Mouse (Mus musculus) cerebellum, adult 11-12 months (tissue): Measurements from ENCODE around the gene Hs3st5.
A peak's percentile ranks its signal among the peaks of the same experiment; 100 is the strongest.
"Not testable (repeated sequence)": the region's sequence is repeated elsewhere in the genome, so short reads cannot be mapped to it uniquely, and the experiment has no call there.

Experiments
- DNase-seq: peaks from one replicate; pipeline ENCODE4 v3.0.0; 2022

Gene Hs3st5

DNA sequence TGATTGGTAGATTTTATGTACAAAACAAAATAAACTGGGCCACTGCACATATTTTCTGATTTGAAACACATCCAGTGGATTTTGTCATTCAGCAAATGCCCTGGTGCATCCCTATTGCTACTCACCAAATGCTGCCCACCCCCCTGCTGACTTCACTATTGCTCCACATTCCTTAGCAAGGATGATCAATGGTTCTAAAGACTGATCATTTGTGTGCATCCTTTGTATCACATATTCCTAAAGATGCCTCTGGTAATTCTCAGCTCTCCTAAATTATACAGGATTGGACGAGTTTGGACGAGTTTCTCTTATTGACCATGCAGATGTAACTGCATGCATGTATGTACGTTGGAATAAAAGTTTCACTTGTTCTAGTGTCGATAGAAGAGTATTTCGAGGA, 52.1 kb downstream of the Hs3st5 start:
- DNase-seq: no peak

DNA sequence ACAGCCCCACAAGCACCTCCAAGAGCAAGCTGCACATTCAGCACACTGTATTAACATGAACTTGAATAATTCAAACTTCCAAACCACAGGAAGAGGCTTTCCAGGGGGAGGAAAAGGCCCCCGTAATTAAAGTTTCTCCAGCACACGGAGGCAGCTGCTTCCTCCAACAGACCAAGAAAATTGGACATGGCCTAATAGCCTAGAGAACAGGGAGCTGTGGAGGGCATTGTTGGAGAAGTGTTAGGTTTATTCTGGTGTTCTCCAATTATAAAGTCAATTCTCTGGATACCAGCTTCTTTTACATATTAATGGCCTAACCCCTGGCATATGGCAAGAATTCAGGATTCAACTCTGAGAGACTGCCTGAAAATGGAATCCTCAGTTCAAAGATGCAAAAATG, 60.6 kb downstream of the Hs3st5 start:
- DNase-seq: no peak

DNA sequence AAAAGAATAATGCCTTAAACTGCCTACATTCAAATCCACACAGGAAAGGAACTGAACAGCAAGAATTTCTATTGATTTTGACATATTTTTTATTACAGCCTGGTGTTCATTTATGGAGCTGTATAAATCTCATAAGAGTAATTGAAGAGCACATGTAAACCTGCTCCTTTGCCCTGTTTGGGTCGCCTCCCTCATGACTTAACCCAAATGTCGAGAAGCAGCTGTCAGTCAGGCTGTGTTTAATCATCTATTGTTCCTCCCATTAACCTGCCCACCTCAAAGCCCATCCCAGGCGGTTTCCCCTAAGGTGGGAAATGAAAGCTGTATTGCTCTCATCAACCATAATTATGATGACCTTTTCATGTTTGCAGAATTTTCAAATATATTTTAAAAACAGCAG, 65.9 kb downstream of the Hs3st5 start:
- no peak for DNase-seq

DNA sequence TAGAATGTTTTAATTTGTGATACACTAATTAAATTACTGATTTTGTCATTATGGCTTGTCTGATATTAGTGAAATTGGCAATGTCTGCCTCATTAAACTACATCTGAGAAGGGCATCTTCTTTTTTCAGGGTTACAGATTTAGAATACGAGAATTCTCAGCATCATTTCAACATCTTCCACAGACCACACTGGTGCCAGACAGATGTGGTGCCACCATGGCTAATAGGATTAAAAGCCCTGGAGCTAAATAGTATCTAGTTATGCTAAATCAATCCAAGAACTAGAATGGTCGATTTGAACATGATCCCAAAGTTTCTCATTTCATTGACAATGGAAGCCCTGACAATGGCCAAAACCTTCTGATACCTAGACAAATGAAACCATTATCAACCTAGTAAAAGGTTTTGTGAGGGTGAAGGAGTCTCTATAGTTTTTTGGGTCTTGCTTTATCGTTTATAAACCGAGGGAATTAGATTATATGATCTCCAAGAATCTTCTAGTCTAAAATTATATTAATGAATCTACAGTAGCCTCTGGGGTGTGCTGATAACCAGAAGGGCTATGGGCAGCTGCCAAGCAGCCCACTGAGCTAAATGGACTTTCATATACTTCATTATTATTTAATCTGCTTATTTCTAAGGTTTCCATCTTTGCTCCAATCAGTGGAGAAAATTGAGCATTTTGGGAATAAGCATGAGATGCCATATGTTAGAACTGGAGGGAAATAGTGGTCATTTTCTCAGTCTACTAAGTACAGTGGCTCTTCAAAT, 71.9 kb downstream of the Hs3st5 start:
- no peak for DNase-seq

DNA sequence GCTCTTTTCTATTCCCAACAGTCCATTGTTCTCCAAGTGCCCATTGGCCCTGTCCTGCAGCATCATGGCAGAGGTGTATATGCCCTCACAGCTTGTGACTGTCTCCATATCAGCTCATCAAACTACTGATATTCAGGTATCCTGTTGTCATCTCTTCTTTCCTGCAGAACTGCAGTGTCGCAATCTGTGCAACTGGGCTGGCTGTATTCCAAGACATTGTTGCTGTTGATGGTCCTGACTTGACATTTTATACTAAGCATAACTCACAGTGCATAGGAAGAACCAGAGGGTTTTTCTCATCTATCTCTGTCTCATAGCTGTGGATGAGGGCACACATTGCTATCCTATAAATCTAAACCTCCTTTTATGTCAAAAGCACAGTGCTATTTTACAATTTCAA, 103.8 kb downstream of the Hs3st5 start:
- DNase-seq: no peak

DNA sequence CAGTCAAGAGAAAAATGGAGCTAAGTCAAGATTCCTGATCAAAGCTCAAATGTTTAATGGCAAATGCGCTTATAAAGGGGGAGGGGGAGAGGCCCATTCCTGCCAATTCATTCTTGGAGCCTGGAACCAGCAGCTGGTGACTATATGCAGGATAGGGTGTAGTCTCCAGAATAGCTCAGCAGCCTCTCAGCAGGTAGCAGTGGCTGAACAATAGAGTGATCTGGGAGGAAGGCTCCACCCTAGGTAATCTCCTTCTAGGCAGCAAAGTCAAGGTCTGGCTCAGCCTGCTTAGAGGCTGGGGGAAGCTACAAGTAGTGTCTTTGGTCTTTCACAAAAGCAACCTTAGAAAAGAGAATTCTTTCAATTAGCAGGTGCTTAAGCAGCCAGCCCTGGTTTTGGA, 104.8 kb downstream of the Hs3st5 start:
- not testable (repeated sequence) for DNase-seq

DNA sequence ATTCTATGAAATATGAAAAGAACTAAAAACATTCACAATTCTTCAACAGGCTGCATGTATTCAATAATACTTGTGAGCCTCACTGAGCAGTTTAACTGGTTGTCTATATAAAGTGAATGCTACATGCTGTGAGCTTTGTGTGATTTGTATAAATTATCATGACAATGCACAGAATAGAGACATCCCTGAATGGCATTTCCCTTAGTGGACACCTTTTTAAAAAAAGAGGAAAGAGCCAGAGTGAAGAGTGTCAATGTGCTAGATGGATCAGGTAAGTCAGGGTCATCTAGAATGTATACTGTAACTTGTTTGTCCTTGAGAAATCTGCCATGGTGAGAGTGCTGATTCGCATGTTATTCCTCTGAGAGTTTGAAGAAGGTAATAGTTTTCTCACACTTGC, 116.4 kb downstream of the Hs3st5 start:
- no peak for DNase-seq

DNA sequence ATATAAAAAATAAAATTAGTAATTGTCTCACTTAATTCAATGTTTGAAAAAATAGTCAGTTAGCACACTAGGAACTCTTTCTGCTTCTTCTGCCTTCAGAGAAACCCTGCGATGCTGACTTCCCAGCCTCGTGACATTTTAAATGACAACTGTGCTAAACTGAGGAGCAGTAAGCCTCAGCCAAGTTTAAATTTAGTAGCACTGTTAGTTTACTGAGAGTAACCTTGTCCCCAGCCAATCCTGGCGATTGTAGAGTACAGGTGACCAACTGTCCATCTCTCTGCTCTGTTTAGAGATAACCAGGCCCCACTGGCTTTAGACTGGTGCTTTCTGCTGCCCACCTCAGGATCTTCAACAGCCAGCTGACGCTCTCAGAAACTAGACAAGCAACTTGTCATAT, 121.3 kb downstream of the Hs3st5 start:
- no peak for DNase-seq

DNA sequence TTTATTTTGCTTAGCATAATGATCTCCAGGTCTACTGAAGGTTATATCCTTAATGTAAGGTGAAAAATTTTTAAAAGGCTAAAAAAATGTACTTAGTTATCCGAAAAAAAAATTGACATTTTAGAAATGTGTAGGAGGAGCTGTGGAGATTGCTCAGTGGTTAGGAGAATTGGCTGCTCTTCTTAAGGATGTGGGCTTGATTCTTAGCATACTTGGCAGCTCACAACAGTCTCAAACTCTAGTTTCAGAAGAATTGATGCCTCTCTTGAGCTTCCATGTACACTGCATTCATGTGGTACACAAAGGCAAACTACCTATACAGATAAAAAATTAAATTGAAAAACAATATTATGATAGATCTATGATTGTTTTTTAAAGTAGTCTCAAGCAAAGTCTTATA, 125.1 kb downstream of the Hs3st5 start:
- no peak for DNase-seq

DNA sequence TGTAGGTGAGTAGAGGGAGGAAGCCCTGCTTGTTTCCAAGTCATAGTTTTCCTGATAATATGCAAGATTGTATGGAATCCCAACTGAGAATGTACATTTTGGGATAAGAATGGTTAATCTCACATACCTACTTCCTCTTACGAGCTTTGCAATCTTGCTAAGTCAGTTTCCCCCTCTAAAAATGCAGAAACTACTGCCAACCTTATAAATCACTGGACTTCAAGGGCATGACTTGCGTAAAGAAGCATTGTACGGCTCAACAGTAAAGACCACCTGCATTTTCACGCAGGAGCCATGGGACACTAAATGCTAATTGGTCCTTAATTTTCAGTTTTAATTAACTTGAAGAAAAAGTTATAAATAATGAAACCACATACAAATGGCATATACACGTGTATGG, 144.0 kb downstream of the Hs3st5 start:
- DNase-seq: no peak

DNA sequence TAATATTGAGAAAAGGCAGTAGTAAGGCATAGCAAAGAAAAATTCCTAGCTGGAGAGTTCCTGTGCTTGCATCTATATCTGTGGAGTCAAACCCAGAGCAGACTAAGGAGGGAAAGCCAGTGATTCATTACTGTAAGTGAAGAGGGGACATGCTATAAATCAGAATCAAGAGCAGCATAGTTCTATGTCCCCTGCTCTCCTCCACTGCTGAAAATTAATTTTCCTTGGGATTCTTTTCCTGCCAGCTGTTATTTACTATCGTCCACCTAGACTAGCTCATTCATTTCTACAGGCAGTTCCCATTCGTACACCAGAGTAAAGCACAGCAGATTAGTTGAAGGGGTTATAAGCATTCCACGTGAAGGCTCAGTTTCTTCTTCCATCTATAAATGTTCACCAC, 207.4 kb downstream of the Hs3st5 start:
- no peak for DNase-seq

DNA sequence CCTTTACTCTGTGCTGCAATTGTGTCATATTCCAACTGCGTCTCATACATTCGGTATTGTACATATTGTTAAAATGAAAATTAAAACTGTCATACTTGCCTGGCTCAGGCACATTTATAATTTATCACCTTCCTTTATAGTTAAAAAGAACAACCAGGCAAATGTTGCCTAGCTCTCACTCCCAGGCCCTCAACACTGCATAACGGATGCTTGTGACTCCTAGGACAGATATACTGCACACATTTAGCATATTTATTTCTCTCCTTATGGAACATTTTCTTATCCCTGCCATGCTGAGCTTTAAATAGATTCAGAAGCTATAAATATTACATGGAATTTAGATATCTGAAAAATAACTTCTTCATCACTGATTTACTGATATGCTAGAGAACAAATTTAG, 219.6 kb downstream of the Hs3st5 start:
- no peak for DNase-seq

DNA sequence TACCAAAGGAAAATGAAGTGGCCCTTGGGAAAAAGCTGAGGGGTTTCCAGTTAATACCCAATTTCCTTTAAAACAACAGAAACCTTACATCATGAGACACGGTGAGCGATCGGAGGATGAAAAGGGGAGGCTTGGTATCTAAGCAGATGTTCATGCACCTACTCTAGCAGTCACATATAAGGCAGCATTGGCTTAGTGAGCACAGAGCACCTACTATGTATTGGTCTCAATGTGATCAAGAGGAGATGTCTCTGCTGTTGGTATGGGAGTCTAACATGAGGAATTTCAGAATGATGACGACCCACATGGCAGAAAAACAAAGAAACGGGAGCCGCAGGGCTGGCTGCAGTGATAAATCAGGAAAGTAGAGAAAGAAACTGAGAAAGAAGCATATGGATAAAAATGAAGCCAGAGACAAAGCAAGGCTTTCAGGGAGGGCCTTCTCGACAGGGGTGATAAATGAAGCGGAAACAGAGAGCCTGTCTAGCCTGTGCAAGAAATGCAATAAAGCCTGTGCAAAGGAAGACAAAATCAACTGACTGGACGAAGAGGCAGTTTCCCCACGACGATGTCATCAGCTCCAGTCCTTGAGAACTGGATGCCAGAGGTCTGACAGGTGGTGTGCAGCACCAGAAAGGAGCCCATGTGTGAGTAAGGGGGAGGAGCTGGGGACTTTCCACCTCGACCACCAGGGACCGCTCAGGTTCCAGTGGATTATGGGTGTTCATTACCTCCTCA, 222.9 kb downstream of the Hs3st5 start:
- peak; percentile 14 for DNase-seq

DNA sequence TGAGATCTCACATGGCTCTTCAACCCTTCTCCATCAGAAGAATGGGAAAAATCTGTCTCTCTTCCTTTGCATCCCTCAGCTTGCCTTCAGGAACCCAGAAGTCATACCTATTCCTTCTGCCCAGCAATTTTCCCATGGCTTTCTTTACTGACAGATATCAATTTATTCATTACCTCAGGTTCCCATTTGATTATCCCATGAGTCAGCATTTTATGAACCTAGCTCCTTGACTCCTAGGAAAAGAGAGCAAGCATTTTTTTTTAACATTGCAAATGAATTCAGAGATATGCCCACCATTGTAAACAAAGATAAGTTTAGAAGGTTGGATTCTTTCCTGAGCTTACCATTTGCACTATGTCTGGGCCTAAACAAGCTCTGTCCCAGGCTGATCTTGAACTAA, 232.8 kb downstream of the Hs3st5 start:
- no peak for DNase-seq

DNA sequence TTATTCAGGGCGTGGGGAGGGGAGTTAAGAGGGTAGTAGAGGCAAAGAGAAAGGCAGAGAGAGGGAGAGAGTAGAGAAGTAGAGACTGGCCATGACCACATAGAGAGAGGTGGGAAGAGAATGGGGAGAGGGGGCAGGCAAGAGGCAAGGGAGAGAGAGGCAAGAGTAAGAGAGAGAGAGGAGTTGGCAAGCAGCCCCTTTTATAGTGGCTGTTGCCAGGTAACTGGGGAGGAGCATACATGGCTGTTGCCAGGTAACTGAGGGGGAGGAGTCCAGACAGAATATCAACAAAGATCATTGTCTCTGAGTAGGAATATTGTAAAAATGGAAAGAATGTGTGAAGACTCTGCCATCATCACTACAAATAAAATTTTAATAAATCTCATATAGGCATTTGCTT, 243.4 kb downstream of the Hs3st5 start:
- DNase-seq: no peak

DNA sequence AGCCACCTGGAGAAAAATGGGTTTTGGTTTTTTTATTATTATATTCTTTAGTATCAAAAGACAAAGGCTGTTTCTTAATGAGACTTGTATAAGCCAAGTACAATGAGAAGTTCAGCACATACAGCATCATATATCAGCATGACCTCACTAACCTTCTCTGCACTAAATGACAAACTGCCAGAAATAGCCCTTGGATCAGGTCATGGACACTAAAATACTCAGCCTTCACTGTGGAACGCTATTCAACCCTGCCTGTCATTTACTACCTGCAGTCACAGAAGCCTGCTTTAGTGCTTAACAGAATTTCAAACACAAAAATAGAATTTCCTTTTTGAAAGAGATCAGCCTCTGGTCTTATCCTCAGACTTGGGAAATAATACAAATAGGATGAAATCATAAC, 247.9 kb downstream of the Hs3st5 start:
- no peak for DNase-seq

DNA sequence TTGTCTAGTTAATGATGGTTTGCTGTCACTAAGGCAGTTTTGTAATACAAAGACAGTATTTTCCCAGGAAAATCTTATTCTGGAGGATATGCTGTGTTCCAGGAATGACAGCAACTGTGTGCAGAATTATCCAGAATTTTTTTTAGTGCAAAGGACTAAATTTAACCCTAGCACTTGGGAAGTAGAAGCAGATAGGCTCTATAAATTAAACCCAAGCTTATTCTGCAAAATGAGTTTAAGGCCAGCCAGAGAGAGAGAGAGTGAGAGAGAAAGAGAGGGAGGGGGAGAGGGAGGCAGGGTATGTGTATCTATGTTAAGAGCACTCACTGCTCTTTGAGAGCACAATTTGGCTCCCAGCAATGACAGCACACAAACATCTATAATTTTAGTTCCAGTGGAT, 267.0 kb downstream of the Hs3st5 start:
- no peak for DNase-seq

DNA sequence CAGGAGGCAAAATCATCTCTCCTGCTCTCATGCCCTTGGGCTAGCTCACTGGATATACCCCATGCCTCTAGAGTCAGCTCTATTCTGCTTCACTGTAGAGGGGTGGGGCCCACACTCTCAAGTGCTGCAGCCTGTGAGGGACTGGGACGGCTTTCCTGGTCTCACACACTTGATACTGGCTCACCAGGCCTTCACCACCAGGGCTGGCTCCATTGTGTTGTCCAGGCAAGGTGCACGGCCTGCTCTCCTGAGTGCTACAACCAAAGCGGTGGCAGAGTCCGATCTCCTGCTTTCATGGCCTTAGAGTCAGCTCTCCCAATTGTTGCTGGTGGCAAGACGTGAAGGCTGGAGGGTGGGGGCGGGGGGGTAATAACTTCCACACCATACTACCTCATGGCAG, 268.3 kb downstream of the Hs3st5 start:
- no peak for DNase-seq

DNA sequence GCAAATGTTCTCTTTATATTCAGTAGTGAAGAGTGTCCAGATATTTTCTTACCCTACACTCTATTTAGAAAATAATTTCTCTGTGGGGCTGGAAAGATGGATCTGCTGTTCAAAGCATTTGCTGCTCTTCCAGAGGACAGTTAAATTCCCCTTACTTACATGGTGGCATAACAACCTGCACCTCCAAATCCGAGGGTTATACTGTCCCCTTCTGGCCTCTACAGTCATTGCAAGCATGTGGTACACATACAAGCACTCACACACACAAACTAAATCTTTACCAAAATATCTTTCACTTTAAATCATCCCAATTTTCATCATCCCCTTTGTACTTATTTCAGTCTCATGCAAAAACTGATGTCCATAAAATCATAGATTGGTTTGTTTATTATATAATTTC, 275.0 kb downstream of the Hs3st5 start:
- DNase-seq: no peak

DNA sequence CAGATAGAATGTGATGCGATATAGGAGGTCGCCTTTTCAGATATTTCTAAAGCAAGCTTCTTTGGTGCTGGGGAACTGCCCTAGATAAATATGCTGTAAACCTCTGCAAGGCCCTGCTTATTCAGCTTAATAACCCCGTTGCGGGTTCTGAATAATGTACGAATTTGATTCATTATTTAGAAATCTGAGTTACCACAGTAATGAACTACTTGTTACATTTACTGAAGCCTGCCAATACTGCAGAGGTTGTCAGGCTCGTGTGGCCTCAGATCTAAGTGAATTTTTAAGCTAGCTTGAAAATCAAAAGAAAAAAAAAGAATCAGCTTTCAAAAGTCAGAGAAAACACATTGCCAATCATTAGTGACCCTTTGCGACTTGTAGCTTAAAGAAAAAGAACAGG, 280.4 kb downstream of the Hs3st5 start:
- no peak for DNase-seq

DNA sequence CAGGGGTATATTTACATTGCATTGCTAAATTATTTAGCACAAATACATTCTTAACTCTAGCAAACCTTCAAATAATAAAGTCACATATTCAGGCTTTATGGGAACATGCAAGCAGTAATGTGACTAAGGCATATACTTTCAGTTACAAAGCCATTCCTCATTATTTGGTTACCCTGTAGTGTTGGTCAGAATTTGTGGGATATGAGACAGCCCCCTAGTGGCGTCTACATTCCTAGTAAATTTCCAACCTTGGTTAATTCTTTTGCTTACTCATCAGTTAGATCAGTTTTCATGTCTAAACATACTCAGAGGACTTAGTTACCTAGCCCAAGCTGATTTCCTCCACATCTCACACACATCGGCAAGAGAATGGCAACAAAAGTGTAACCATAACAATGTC, 285.2 kb downstream of the Hs3st5 start:
- no peak for DNase-seq

DNA sequence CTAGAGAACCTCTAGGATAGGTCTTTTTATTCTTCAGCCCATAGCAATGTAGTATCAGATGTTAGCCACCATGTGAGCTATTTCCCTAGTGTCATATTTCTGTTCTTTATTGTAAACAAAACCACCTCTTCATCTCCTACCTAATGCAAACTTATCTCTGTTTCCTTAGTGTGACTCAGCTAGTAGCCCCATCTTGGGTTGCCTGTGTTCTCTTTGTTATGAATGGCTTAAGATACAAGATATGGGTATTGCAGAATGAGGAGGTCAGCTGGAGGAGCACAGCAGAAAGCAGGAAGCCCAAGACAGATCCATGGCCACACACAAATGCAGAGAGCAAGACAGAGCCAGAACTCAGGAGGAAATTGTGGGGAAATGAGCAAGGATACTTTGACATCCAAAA, 288.7 kb downstream of the Hs3st5 start:
- DNase-seq: no peak

DNA sequence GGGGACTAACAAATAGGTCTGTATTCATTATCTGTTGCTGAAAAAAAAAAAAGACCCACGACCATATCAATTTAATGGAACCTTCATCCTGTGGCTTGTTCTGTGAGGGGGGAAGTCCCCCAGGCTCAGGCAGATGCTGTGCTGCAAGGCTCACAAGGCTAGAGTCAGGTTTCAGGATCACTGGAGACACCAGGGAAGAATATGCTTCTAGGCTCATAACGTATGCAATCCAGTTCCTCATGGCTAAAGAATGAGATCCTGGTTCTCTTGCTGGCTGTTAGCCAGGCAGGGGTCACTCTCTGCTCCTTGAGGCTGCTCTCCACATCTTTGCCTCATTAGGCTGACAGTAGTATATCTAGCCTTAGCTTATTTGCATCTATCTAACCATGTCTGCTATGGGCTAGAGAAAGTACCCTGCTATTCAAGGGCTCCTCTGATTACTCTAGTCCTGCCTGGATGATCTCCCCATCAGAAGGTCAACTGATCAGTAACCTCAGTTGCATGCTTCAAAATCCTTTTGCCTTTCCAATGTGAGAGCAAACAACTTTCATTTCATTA, 294.4 kb downstream of the Hs3st5 start:
- DNase-seq: no peak

DNA sequence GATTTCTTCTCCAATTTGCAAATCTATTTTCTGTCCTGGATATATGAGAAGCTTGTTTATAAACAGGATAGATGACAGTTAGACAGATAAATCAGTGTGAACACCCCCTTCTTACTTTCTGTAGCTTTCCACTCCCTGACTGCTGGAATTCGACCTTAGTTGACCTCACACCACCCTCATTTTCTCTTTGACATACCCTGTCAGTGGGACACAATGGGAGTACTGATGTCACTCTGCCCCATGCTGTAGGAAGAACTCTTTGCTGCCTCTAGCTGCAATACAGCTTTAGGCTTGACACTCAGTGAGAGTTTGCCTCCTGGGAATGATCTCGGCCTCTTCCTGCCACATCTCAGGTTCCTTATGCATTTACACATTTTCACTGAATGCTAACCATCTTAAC, 297.1 kb downstream of the Hs3st5 start:
- no peak for DNase-seq

DNA sequence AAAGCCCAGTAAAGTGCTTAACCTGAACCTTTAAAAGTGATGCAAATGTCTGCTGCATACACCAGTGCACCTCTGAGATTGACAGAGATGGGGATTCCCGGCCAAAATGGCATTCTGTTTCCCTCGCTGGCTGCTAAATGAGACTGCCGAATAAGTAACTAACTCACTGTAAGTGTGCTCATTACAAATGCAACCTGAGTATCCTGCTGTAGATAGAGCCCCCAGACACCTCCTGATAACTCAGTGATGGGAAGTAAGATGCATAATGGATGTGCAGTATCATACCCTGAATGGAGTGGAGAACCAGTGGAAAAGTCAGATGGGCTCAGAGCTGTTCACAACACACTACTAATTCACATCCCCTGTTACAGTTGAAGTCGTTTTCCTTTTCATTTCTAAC, 298.7 kb downstream of the Hs3st5 start:
- DNase-seq: no peak
